Mouse (Mus musculus) heart, adult 9 months (tissue): ENCODE results near the gene Dll4.

Source experiments
- DNase-seq, 2 experiments: peaks; one replicate each; pipeline ENCODE4 v3.0.0; 2022; ENCODE audit warnings: low spot score in 2 of 2

The Dll4 gene

GRCm38 (mm10) chr2:119334964-119335525 is 9.5 kb downstream of the Dll4 start:
- DNase-seq = no peak

GRCm38 (mm10) chr2:119335535-119335934 is 10.0 kb downstream of the Dll4 start:
- DNase-seq = no peak

GRCm38 (mm10) chr2:119336002-119336401 is 10.4 kb downstream of the Dll4 start:
- DNase-seq = no peak

GRCm38 (mm10) chr2:119336470-119336869 is 10.9 kb downstream of the Dll4 start:
- peak; percentile 47 to 75 for DNase-seq

- DNase-seq = peak; percentile 93 to 94
These were observed 12.1 kb downstream of the Dll4 start for GRCm38 (mm10) chr2:119337425-119338265.

GRCm38 (mm10) chr2:119344537-119345138 is 19.1 kb downstream of the Dll4 start:
- no peak for DNase-seq

GRCm38 (mm10) chr2:119350555-119351486 is 25.2 kb downstream of the Dll4 start, which contains the start of gene Chac1:
Gene Chac1, plus strand, starts transcription at chr2:119351229.
- DNase-seq = peak; percentile 80 to 82

- DNase-seq = no peak
These were observed 28.1 kb downstream of the Dll4 start for GRCm38 (mm10) chr2:119353707-119354106.

GRCm38 (mm10) chr2:119355089-119355488 is 29.5 kb downstream of the Dll4 start:
- peak; percentile 83 to 88 for DNase-seq

- DNase-seq = peak; percentile 75 to 78
These were observed 30.1 kb downstream of the Dll4 start for GRCm38 (mm10) chr2:119355651-119356050.

- DNase-seq = no peak
These were observed 30.7 kb downstream of the Dll4 start for GRCm38 (mm10) chr2:119356310-119356709.

- DNase-seq = no peak
These were observed 31.2 kb downstream of the Dll4 start for GRCm38 (mm10) chr2:119356805-119357204.

- DNase-seq = no peak
These were observed 32.7 kb downstream of the Dll4 start for GRCm38 (mm10) chr2:119358249-119358648.

GRCm38 (mm10) chr2:119359721-119360291 is 34.2 kb downstream of the Dll4 start:
- no peak for DNase-seq

GRCm38 (mm10) chr2:119364969-119365368 is 39.4 kb downstream of the Dll4 start:
- peak; percentile 22 to 27 for DNase-seq

GRCm38 (mm10) chr2:119367346-119367745 is 41.8 kb downstream of the Dll4 start:
- no peak for DNase-seq

GRCm38 (mm10) chr2:119370116-119370515 is 44.5 kb downstream of the Dll4 start:
- DNase-seq = no peak

GRCm38 (mm10) chr2:119377286-119377685 is 51.7 kb downstream of the Dll4 start:
- no peak for DNase-seq

GRCm38 (mm10) chr2:119377826-119378225 is 52.2 kb downstream of the Dll4 start:
- no peak for DNase-seq

- no peak for DNase-seq
These were observed 53.9 kb downstream of the Dll4 start for GRCm38 (mm10) chr2:119379455-119379854.
